16 mouse cellular contexts compared by ENCODE assay signal in genomic region chr1:166124932-166125593, GRCm38 (mm10). TPM values are rescaled to one million over a fixed set of nuclear protein-coding genes. Genes with fewer than 3 reads are reported as not detected.
DNase-seq lines count a peak whose midpoint lies in the region; ATAC-seq and TF ChIP-seq lines count a peak whose summit lies in the region.
"Had no signal": no experiment of that assay in that cellular context is flagged by ENCODE, and none has a peak within 500 bp of the region (broad histone marks: within the 10 kb centered on the region; RNA-seq: fewer than 3 reads in every experiment).

No protein-coding gene starts in this region.

- H3K4me1 ChIP-seq in heart, adult 2 months (ENCODE audit: control insufficient read depth, insufficient read depth, low read length): peaks cover 5% of the 10 kb centered on the region; the same call in 1 of the 2 replicates
- H3K4me1 ChIP-seq in liver, embryonic 14.5 days (replicated peaks; ENCODE audit: control insufficient read depth in 2 of 2, insufficient read depth in 2 of 2, low read length in 1 of 2): peaks cover 0 to 15% of the 10 kb centered on the region in 2 experiments; a peak in 2 of 4 replicates
- H3K4me1 ChIP-seq: midbrain, embryonic 13.5 days had no signal

- H3K36me3 ChIP-seq in heart, adult 2 months (ENCODE audit: control insufficient read depth, insufficient read depth, low read length): peaks cover 3% of the 10 kb centered on the region
- no peaks in the 10 kb centered on the region for H3K36me3 ChIP-seq in liver, embryonic 14.5 days (replicated peaks; ENCODE audit: control insufficient read depth, insufficient read depth, low read depth)
- H3K36me3 ChIP-seq: midbrain, embryonic 13.5 days had no signal

- TF ChIP-seq CTCF in heart, adult 2 months (IDR thresholded peaks at IDR 0.05): no peak
- no peak for TF ChIP-seq CTCF in liver, embryonic 14.5 days (IDR thresholded peaks at IDR 0.05; ENCODE audit: low read depth)

- H3K9ac ChIP-seq in heart, adult 2 months (ENCODE audit: low read depth, low read length): no peak overlapping the region
- no peak overlapping the region for H3K9ac ChIP-seq in liver, embryonic 14.5 days (replicated peaks)
- H3K9ac ChIP-seq: midbrain, embryonic 13.5 days had no signal

- no peak overlapping the region for H3K4me3 ChIP-seq in heart, adult 2 months
- no peak overlapping the region for H3K4me3 ChIP-seq in liver, embryonic 14.5 days (ENCODE audit: insufficient read depth in 1 of 2, low read depth in 2 of 2, low read length in 2 of 2)
- H3K4me3 ChIP-seq: erythroblast, embryonic 14.5 days; midbrain, embryonic 13.5 days had no signal

- 0 out of 2 replicates have a peak, but pooled peaks have one; percentile 16 for TF ChIP-seq POLR2A in heart, adult 2 months (IDR thresholded peaks at IDR 0.05; ENCODE audit: insufficient read depth, low read depth, low read length)

- no peak overlapping the region for H3K4me2 ChIP-seq in liver, embryonic 14.5 days (ENCODE audit: low read depth)
- H3K4me2 ChIP-seq: midbrain, embryonic 13.5 days had no signal

- peak; percentile 84 for ATAC-seq in liver, embryonic 14.5 days (ENCODE audit: insufficient read depth)
- ATAC-seq: midbrain, embryonic 13.5 days had no signal

- H3K27ac ChIP-seq in heart, adult 2 months: no peak overlapping the region
- no peak overlapping the region for H3K27ac ChIP-seq in liver, embryonic 14.5 days
- H3K27ac ChIP-seq: midbrain, embryonic 13.5 days had no signal

- H3K79me2 ChIP-seq in heart, adult 2 months (replicated peaks; ENCODE audit: control insufficient read depth, insufficient read depth, low read length): no peaks in the 10 kb centered on the region

- DNase-seq in heart, adult 2 months: no peak
- no peak for DNase-seq in heart, adult 9 months (ENCODE audit: low spot score in 2 of 2)
- DNase-seq in lung, postnatal 10 days: peak; percentile 5
- DNase-seq in lung, adult 18-20 months: no peak
- no peak for DNase-seq in liver, embryonic 14.5 days (ENCODE audit: low read depth in 3 of 3, low spot score in 3 of 3)
- DNase-seq in urinary bladder, adult 2 months (ENCODE audit: low spot score): no peak
- DNase-seq in cerebellum, adult 18-20 months: no peak
- DNase-seq in urinary bladder, adult 18-20 months (ENCODE audit: low spot score in 2 of 2): no peak
- DNase-seq: cerebellum, adult 8-10 months; gastrocnemius, postnatal 25 days; kidney, adult 18-20 months; right cerebral cortex, postnatal 14 days; thymus, adult 2 months had no signal

- H3K9me3 ChIP-seq in liver, embryonic 14.5 days (ENCODE audit: control insufficient read depth, low read length): no peaks in the 10 kb centered on the region
- H3K9me3 ChIP-seq: midbrain, embryonic 13.5 days had no signal

- intact Hi-C loops in heart, adult 2 months (cut with DNase I): no loop called here

- TF ChIP-seq EP300 in heart, adult 2 months (IDR thresholded peaks at IDR 0.05; ENCODE audit: insufficient read depth, low read depth, low read length): no peak
- TF ChIP-seq EP300 in liver, embryonic 14.5 days (IDR thresholded peaks at IDR 0.05; ENCODE audit: low read depth): no peak

- WGBS in heart, adult 2 months: 33% methylated on average over 8 of the region's 8 CpGs
- 24% methylated on average over 8 of the region's 8 CpGs for WGBS in liver, embryonic 14.5 days (ENCODE audit: insufficient replicate concordance)

- no peaks in the 10 kb centered on the region for H3K27me3 ChIP-seq in heart, adult 2 months (ENCODE audit: control insufficient read depth, insufficient read depth, low read length)
- H3K27me3 ChIP-seq in liver, embryonic 14.5 days (ENCODE audit: control insufficient read depth, insufficient read depth, low read length): no peaks in the 10 kb centered on the region
- H3K27me3 ChIP-seq: midbrain, embryonic 13.5 days had no signal

RNA-seq across cellular contexts. Expression of gene Dusp27, which starts 2.7 kb away (rescaled TPM):
- 10 to 100 TPM; 37.3 to 42.1 TPM for total RNA-seq in heart, adult 2 months (2021)
- polyA plus RNA-seq in heart, adult 2 months (2012; rRNA removed): 9.4 and 12.8 TPM in 2 replicates
- polyA plus RNA-seq in liver, embryonic 14.5 days (2012; rRNA removed): 0.02 and 0.03 TPM in 2 replicates
- 0.08 TPM in 1 of 2 replicates, not detected in the other for polyA plus RNA-seq in liver, embryonic 14.5 days (2014; fragmentation: Nextera tagmentation; extraction: Ambion mirVana)
- polyA plus RNA-seq in urinary bladder, adult 2 months (2012; rRNA removed): 0.03 and 0.06 TPM in 2 replicates
- polyA plus RNA-seq: activated CD4-positive, CD25-positive, alpha-beta regulatory T cell, adult 4 months; erythroblast, embryonic 14.5 days had no signal

RNA-seq across cellular contexts. Expression of gene Gpa33, which starts 5.0 kb away (rescaled TPM):
- not detected for total RNA-seq in heart, adult 2 months (2021)
- not detected in 2 replicates for polyA plus RNA-seq in heart, adult 2 months (2012; rRNA removed)
- polyA plus RNA-seq in liver, embryonic 14.5 days (2012; rRNA removed): 0.01 and 0.12 TPM in 2 replicates
- polyA plus RNA-seq in liver, embryonic 14.5 days (2014; fragmentation: Nextera tagmentation; extraction: Ambion mirVana): not detected in 2 replicates
- 57.3 and 59.9 TPM in 2 replicates for polyA plus RNA-seq in urinary bladder, adult 2 months (2012; rRNA removed)
- total RNA-seq: gastrocnemius, postnatal 25 days had no signal
- polyA plus RNA-seq: activated CD4-positive, CD25-positive, alpha-beta regulatory T cell, adult 4 months; erythroblast, embryonic 14.5 days; midbrain, embryonic 13.5 days had no signal

Comparison
In these comparisons a context has a peak if more than half of its experiments do, and no peak if none do; other contexts are left out.
1. RNA of gene Gpa33, which starts 5.0 kb away (polyA plus RNA-seq): 57.3 to 59.9 TPM in urinary bladder, adult 2 months; 0.01 to 0.12 TPM in liver, embryonic 14.5 days and not detected in heart, adult 2 months; every median in the first group is over 10 times any median in the second.